Mouse (Mus musculus) lung, embryonic 14.5 days (tissue): ENCODE measurements around the gene Ugt1a5. TPM values are rescaled to one million over a fixed set of nuclear protein-coding genes. Genes with fewer than 3 reads are reported as not detected.

Source experiments
- ATAC-seq: fragments of 200-750 bp; cut with Nextera tagmentation; 2 replicates; pipeline ENCODE4 v1.8.0; 2017; ENCODE audit warnings: mild to moderate bottlenecking, moderate TSS enrichment, moderate library complexity; ENCODE audit not compliant: insufficient read depth
- DNase-seq: peaks from one replicate; pipeline ENCODE4 v3.0.0-alpha.2; 2015
- H3K27ac ChIP-seq: fragments of 300-500 bp; sonication (generic); 2 replicates; pipeline ENCODE4 v1.5.1; 2014; ENCODE audit warnings: low read depth, mild to moderate bottlenecking, moderate library complexity
- H3K27me3 ChIP-seq: fragments of 300-500 bp; sonication (generic); 2 replicates; pipeline ENCODE4 v1.6.1; 2014; ENCODE audit warnings: low read length, control low read depth; ENCODE audit not compliant: insufficient read depth
- H3K36me3 ChIP-seq: fragments of 300-500 bp; sonication (generic); 2 replicates; pipeline ENCODE4 v1.6.1; 2014; ENCODE audit warnings: control low read depth; ENCODE audit not compliant: insufficient read depth
- H3K4me1 ChIP-seq: fragments of 300-500 bp; sonication (generic); 2 replicates; pipeline ENCODE4 v1.6.1; 2014; ENCODE audit warnings: antibody characterized with exemption, control low read depth; ENCODE audit not compliant: insufficient read depth
- H3K4me2 ChIP-seq: fragments of 300-500 bp; sonication (generic); 2 replicates; pipeline ENCODE4 v1.6.1; 2014; ENCODE audit warnings: mild to moderate bottlenecking
- H3K4me3 ChIP-seq: fragments of 300-500 bp; sonication (generic); 2 replicates; pipeline ENCODE4 v1.5.1; 2014; ENCODE audit warnings: low read depth, low read length
- H3K9ac ChIP-seq: fragments of 300-500 bp; sonication (generic); 2 replicates; pipeline ENCODE4 v1.6.1; 2014
- H3K9me3 ChIP-seq: fragments of 300-500 bp; sonication (generic); 2 replicates; pipeline ENCODE4 v1.6.1; 2016; ENCODE audit warnings: low read depth, low read length, control low read depth
- CTCF ChIP-seq: IDR thresholded peaks from 2 replicates; pipeline ENCODE4 v1.5.1; 2016; ENCODE audit warnings: antibody characterized with exemption, low read depth
- WGBS: fragments of 180-500 bp; shearing (Covaris S2); extraction: QIAGEN DNeasy Blood & Tissue Kit; methylation state at CpG from one replicate; pipeline ENCODE4 v1.1.7; 2014; 5-methylcytosine and 5-hydroxymethylcytosine counted together
- polyA plus RNA-seq: library from polyadenylated mRNA; unstranded; fragments of >200 nt; fragmentation: Nextera tagmentation; extraction: Ambion mirVana; gene quantifications from 2 replicates; pipeline ENCODE4 v1.2.1, GENCODE M21; 2014

The Ugt1a5 gene
- polyA plus RNA-seq, 1 experiment from 2014 or later: not detected

- WGBS: 61% methylated on average over 11 of the region's 11 CpGs
- H3K9me3 ChIP-seq: peaks cover 84% of the 10 kb centered on the region
- no peak overlapping the region for H3K4me3 ChIP-seq
- DNase-seq (no peak), ATAC-seq (0 out of 2 replicates have a peak, but pooled peaks have one; percentile 3)
- H3K27ac ChIP-seq: no peak overlapping the region
- H3K4me2 ChIP-seq: no peak overlapping the region
- no peaks in the 10 kb centered on the region for H3K4me1 ChIP-seq
- no peak for TF ChIP-seq CTCF
- no peaks in the 10 kb centered on the region for H3K27me3 ChIP-seq
- H3K9ac ChIP-seq: no peak overlapping the region
- no peaks in the 10 kb centered on the region for H3K36me3 ChIP-seq
Observed at GRCm38 (mm10) chr1:88235046-88235893, 69.5 kb downstream of the Ugt1a5 start.

- no peak overlapping the region for H3K27ac ChIP-seq
- H3K9ac ChIP-seq: no peak overlapping the region
- no peak for ATAC-seq
- no peak for TF ChIP-seq CTCF
- no peaks in the 10 kb centered on the region for H3K27me3 ChIP-seq
- H3K36me3 ChIP-seq: no peaks in the 10 kb centered on the region
- 59% methylated on average over 4 of the region's 4 CpGs for WGBS
- no peak overlapping the region for H3K4me3 ChIP-seq
- H3K4me2 ChIP-seq: no peak overlapping the region
- no peaks in the 10 kb centered on the region for H3K4me1 ChIP-seq
- no peak for DNase-seq
- peaks cover 84% of the 10 kb centered on the region for H3K9me3 ChIP-seq
Observed at GRCm38 (mm10) chr1:88235894-88236415, 70.1 kb downstream of the Ugt1a5 start.

GRCm38 (mm10) chr1:88237311-88237710, 71.5 kb downstream of the Ugt1a5 start:
- Histone ChIP-seq H3K36me3 (no peaks in the 10 kb centered on the region), H3K4me3 (no peak overlapping the region), H3K27ac (no peak overlapping the region), H3K4me1 (no peaks in the 10 kb centered on the region), H3K4me2 (no peak overlapping the region), H3K27me3 (no peaks in the 10 kb centered on the region), H3K9me3 (peaks cover 85% of the 10 kb centered on the region), H3K9ac (no peak overlapping the region)
- 73% methylated on average over 5 of the region's 5 CpGs for WGBS
- ATAC-seq (no peak), DNase-seq (no peak)
- TF ChIP-seq CTCF: no peak

- Histone ChIP-seq H3K9me3 (peaks cover 88% of the 10 kb centered on the region), H3K27me3 (no peaks in the 10 kb centered on the region), H3K27ac (no peak overlapping the region), H3K4me1 (no peaks in the 10 kb centered on the region), H3K9ac (no peak overlapping the region), H3K4me3 (no peak overlapping the region), H3K4me2 (no peak overlapping the region), H3K36me3 (no peaks in the 10 kb centered on the region)
- WGBS: 69% methylated on average over 6 of the region's 6 CpGs
- ATAC-seq: no peak
- DNase-seq: no peak
- TF ChIP-seq CTCF: no peak
Observed at GRCm38 (mm10) chr1:88238771-88239170, 73.0 kb downstream of the Ugt1a5 start.

DNA sequence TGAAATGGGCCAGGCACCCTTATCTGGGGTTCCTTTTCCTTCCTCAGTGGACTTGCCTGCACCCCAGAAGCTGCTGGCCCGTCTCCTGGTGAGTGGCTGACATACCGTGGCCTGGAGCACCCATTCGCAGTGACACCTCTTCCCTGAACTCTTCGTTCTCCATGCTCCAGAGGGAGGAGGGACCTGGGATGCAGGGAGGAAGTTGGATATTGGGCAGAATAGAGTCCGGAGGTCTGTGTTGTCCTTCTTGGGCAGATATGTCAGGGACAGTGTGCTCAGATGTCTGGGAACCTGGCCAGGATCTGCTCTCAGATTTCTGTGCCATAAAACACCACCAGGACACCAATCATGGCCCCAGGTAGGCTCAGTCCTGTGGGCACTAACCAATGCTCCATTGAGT, 74.3 kb downstream of the Ugt1a5 start:
- WGBS: 71% methylated on average over 5 of the region's 5 CpGs
- TF ChIP-seq CTCF: no peak
- Histone ChIP-seq H3K27me3 (no peaks in the 10 kb centered on the region), H3K4me2 (no peak overlapping the region), H3K36me3 (no peaks in the 10 kb centered on the region), H3K4me1 (no peaks in the 10 kb centered on the region), H3K9me3 (peaks cover 88% of the 10 kb centered on the region), H3K9ac (no peak overlapping the region), H3K27ac (no peak overlapping the region), H3K4me3 (no peak overlapping the region)
- no peak for ATAC-seq
- DNase-seq: no peak

DNA sequence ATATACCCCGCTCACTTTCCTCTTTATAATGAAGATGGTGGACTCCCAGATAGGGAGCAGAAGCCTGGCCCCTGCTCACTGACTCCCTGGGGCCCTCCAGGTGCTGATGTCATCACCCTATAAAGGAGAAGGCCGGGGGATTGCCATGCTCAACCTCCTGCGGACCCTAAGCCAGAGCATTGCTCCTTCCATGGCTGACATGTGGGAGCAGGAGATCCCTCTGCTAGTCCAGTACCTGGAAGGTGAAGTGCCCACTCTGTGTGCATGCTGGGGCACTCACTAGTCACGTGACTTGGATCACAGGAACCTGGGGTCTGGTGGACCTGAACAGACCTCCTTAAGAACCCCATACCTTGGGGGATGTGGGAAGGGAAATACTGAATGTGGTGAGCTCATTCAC, 74.8 kb downstream of the Ugt1a5 start:
- no peak for DNase-seq
- H3K4me2 ChIP-seq: no peak overlapping the region
- WGBS: 66% methylated on average over 4 of the region's 4 CpGs
- no peak for TF ChIP-seq CTCF
- peaks cover 87% of the 10 kb centered on the region for H3K9me3 ChIP-seq
- H3K27ac ChIP-seq: no peak overlapping the region
- H3K36me3 ChIP-seq: no peaks in the 10 kb centered on the region
- H3K9ac ChIP-seq: no peak overlapping the region
- no peaks in the 10 kb centered on the region for H3K4me1 ChIP-seq
- no peaks in the 10 kb centered on the region for H3K27me3 ChIP-seq
- peak; percentile 6; the same call in 1 of the 2 replicates for ATAC-seq
- no peak overlapping the region for H3K4me3 ChIP-seq

GRCm38 (mm10) chr1:88243861-88244260, 78.0 kb downstream of the Ugt1a5 start:
- 57% methylated on average over 5 of the region's 5 CpGs for WGBS
- DNase-seq: no peak
- Histone ChIP-seq H3K36me3 (no peaks in the 10 kb centered on the region), H3K4me1 (no peaks in the 10 kb centered on the region), H3K27me3 (no peaks in the 10 kb centered on the region), H3K27ac (no peak overlapping the region), H3K4me2 (no peak overlapping the region), H3K9ac (no peak overlapping the region), H3K9me3 (peaks cover 94% of the 10 kb centered on the region), H3K4me3 (no peak overlapping the region)
- no peak for TF ChIP-seq CTCF
- ATAC-seq: no peak
